Mouse (Mus musculus): ENCODE results near the gene Tmem132b. TPM values are rescaled to one million over a fixed set of nuclear protein-coding genes. Genes with fewer than 3 reads are reported as not detected.

Tmem132b gene
- polyA plus RNA-seq, 1 experiment, result 8.2 TPM

DNA sequence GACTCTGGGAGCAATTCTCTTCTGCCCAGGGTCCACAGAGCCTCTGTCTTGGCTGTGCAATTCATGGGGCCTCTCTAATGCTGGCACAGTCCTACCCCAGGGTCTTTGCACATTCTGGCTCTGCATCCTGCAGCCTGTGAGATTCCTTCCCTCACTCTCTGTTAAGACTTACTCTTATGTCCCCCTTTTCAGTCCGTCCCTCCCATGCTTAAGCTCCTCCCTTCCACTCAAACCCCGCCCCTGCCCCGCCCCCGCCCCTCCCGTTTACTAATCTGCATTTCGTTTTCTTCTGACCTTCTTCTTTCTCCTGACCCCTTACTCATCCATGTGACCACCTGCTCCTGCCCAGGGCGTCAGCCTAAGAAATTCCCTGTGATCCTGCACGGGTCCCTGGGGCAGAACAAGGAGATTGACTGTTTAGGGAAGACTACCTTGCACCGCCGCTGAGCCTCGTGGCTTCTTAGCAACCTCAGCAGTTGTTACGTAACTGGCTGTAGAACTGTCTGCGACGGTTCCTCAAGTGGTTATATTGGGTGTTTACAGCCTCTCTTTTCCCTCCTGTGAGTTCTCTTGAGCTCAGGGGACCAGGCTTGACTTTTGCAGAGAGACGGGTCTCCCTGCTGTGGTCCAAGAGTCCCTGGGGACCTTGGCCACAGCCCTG, 10.5 kb upstream of the Tmem132b start:
- no peak for TF ChIP-seq CTCF (IDR thresholded peaks at IDR 0.05; ENCODE audit: borderline replicate concordance, extremely low read depth, insufficient read depth, insufficient read length)
- no peak for TF ChIP-seq POLR2A (IDR thresholded peaks at IDR 0.05; ENCODE audit: borderline replicate concordance, extremely low read depth, insufficient read depth, insufficient read length, poor library complexity, severe bottlenecking)
- DNase-seq (ENCODE audit: low read depth), result no peak

DNA sequence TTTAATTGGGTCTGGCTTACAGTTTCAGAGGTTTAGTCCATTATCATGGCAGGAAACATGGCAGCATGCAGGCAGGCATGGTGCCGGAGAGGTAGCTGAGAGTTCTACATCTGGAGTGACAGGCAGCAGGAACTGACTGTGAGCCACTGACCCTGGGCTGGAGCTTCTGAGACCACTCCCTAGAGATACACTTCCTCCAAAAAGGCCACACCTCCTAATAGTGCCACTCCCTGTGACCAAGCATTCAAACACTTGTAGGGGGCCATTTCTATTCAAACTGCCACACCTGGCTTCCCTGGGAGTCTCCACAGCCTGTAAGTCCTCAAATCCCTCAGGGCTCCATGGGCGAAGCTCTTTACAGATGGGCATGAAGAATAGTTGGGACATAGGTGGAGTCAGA, 8.2 kb upstream of the Tmem132b start:
- no peak for DNase-seq (ENCODE audit: low read depth)
- TF ChIP-seq POLR2A (IDR thresholded peaks at IDR 0.05; ENCODE audit: borderline replicate concordance, extremely low read depth, insufficient read depth, insufficient read length, poor library complexity, severe bottlenecking) (no peak), CTCF (IDR thresholded peaks at IDR 0.05; ENCODE audit: borderline replicate concordance, extremely low read depth, insufficient read depth, insufficient read length) (no peak)

GRCm38 (mm10) chr5:125525516-125525915, 6.1 kb upstream of the Tmem132b start:
- peak; percentile 38; the same call in 1 of the 2 replicates for TF ChIP-seq CTCF (IDR thresholded peaks at IDR 0.05; ENCODE audit: borderline replicate concordance, extremely low read depth, insufficient read depth, insufficient read length)
- no peak for TF ChIP-seq POLR2A (IDR thresholded peaks at IDR 0.05; ENCODE audit: borderline replicate concordance, extremely low read depth, insufficient read depth, insufficient read length, poor library complexity, severe bottlenecking)
- DNase-seq (ENCODE audit: low read depth), result no peak

DNA sequence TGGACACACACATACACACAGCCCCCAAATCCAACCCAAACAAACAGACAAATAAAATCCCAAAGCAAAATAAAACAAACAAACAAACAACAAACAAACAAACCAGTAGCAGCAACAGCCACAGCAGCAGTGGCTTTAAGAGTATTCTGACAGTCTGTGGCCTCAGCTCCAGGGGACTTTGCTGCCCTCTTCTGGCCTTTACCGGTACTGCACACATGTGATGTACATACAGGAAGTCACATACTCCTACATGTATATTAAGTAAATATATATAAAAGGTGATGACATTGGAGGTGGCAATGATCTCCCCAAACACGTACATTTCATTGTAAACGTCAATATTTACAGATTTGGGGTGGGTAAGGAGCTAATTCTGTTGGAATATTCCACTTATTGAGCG, 5.1 kb upstream of the Tmem132b start:
- TF ChIP-seq POLR2A (IDR thresholded peaks at IDR 0.05; ENCODE audit: borderline replicate concordance, extremely low read depth, insufficient read depth, insufficient read length, poor library complexity, severe bottlenecking), result no peak
- peak; percentile 54; the same call in 1 of the 2 replicates for TF ChIP-seq CTCF (IDR thresholded peaks at IDR 0.05; ENCODE audit: borderline replicate concordance, extremely low read depth, insufficient read depth, insufficient read length)
- DNase-seq (ENCODE audit: low read depth), result no peak

GRCm38 (mm10) chr5:125529109-125529508, 2.5 kb upstream of the Tmem132b start:
- TF ChIP-seq POLR2A (IDR thresholded peaks at IDR 0.05; ENCODE audit: borderline replicate concordance, extremely low read depth, insufficient read depth, insufficient read length, poor library complexity, severe bottlenecking), result no peak
- peak; percentile 98 for TF ChIP-seq CTCF (IDR thresholded peaks at IDR 0.05; ENCODE audit: borderline replicate concordance, extremely low read depth, insufficient read depth, insufficient read length)
- DNase-seq (ENCODE audit: low read depth), result peak; percentile 76

DNA sequence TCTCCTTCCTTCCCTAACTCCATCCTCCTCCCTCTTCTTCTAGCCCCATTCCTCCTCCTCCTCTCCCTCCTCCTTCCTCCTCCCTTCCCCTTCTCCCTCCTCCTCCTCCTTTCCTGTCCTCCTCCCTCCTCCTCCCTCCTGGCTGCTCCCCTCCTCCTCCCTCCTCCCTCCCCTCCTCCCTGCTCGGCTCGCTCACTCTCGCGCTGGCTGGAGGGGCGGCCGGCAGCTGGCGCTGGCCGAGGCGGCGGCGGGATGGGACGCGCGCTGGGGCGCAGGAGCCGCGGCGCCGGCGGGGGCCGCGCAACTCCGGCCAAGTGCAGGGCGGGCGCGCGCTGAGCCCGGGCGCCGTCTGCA, 594 bp downstream of the Tmem132b start:
- TF ChIP-seq CTCF (IDR thresholded peaks at IDR 0.05; ENCODE audit: borderline replicate concordance, extremely low read depth, insufficient read depth, insufficient read length), result no peak
- TF ChIP-seq POLR2A (IDR thresholded peaks at IDR 0.05; ENCODE audit: borderline replicate concordance, extremely low read depth, insufficient read depth, insufficient read length, poor library complexity, severe bottlenecking), result no peak
- peak; percentile 89 for DNase-seq (ENCODE audit: low read depth)

DNA sequence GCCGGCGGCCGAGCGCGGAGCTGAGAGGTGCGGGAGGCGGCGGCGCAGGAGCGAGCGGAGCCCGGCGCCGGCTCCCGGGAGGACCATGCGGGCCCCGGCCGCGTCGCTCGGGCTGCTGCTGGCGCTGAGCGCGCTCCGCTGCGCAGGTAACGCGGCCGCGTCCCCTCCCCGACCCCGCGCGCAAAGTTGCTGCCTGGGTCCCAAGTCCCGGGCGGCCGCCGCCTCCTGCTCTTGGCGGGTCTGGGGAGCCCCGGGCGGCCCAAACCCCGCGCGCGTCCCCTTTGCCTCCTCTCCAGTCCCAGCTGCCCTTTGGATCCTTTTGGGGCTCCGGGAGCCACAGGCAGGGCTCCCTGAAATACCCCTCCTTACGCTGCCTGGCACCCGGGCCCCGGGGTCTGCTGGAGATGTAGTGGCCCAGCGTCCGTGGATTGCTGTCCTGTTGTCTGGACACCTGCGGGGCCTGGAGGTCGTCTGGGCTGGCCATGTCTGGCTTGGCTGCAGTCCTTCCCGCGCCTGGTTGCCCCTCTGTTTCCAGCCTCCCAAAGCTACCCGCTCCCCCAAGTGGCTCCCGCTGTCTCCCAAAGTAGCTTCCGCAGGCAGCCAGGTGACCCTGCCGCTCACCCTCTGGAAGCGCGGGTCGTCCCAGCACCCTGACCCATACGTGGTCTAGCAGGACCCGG, 1.1 kb downstream of the Tmem132b start:
- peak; percentile 26 for DNase-seq (ENCODE audit: low read depth)
- TF ChIP-seq POLR2A (IDR thresholded peaks at IDR 0.05; ENCODE audit: borderline replicate concordance, extremely low read depth, insufficient read depth, insufficient read length, poor library complexity, severe bottlenecking) (no peak), CTCF (IDR thresholded peaks at IDR 0.05; ENCODE audit: borderline replicate concordance, extremely low read depth, insufficient read depth, insufficient read length) (no peak)

DNA sequence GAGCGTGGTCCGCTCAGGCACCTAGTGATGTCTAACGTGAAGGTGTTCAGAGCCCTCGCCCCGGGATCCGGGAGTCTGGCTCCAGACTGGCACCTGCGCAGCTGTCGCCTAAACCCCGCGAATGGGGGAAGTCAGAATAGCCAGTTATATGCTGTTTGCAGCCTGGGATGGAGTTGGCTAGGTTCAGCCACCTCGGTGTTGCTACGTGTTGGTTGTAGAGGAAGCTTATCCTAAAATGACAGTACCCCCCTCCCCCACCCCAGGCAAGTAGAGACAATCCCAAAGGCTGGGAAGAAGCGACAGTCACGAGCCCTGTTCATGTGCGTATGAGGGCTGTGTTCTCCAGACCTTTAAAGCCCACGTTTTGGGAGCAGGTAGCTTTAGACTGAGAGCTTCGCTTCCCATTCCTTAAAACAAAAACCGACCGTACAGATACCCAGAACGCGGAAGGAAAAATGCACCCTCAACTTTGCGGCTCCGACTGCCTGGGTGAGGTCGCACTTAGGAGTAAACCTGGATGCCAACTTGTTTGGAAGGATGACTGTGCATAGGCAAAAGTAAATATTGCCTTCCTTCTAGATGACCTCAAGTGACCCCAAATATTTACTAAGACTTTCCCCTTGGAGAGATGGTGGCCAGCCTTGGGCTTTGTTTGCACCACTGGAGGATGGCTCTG, 1.8 kb downstream of the Tmem132b start:
- peak; percentile 30 for DNase-seq (ENCODE audit: low read depth)
- TF ChIP-seq CTCF (IDR thresholded peaks at IDR 0.05; ENCODE audit: borderline replicate concordance, extremely low read depth, insufficient read depth, insufficient read length) (no peak), POLR2A (IDR thresholded peaks at IDR 0.05; ENCODE audit: borderline replicate concordance, extremely low read depth, insufficient read depth, insufficient read length, poor library complexity, severe bottlenecking) (no peak)

GRCm38 (mm10) chr5:125534168-125534610, 2.6 kb downstream of the Tmem132b start:
- DNase-seq (ENCODE audit: low read depth), result no peak
- TF ChIP-seq POLR2A (IDR thresholded peaks at IDR 0.05; ENCODE audit: borderline replicate concordance, extremely low read depth, insufficient read depth, insufficient read length, poor library complexity, severe bottlenecking), result no peak

DNA sequence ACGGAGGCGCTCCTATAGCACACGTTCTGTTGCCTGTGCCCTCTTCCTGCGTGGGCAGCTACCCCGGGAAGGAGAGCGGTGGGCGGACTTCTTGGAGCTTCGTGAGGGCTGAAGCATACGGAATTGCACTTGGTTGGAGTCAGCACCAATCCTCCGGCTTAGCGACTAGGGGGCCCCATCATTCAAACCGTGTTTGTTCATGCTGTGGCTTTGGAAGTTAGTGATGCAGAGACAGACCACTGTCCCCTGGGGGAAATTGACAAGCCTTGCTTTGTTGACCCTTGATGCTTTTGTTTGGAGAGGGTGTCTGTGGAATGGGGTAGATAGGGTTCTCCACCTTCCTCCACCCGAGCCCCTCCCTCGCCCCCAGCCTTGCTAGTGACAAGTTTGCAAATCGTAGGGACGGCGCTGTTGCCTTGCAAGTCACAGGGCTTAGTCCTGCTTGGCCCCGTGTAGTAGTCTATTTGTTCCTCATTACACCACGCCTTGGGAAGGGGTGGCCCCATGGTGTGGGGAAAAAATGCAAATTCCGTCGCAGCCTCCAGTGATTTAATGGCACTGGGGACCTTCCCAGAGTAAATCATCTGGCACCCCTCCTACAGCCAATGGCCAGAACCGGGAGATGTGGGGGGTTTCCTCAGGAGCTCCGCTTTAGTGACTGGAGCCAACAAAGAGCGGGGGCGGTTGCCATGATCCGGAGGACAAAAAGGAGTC, 3.2 kb downstream of the Tmem132b start:
- TF ChIP-seq CTCF (IDR thresholded peaks at IDR 0.05; ENCODE audit: borderline replicate concordance, extremely low read depth, insufficient read depth, insufficient read length) (no peak), POLR2A (IDR thresholded peaks at IDR 0.05; ENCODE audit: borderline replicate concordance, extremely low read depth, insufficient read depth, insufficient read length, poor library complexity, severe bottlenecking) (no peak)
- peak; percentile 77 for DNase-seq (ENCODE audit: low read depth)

DNA sequence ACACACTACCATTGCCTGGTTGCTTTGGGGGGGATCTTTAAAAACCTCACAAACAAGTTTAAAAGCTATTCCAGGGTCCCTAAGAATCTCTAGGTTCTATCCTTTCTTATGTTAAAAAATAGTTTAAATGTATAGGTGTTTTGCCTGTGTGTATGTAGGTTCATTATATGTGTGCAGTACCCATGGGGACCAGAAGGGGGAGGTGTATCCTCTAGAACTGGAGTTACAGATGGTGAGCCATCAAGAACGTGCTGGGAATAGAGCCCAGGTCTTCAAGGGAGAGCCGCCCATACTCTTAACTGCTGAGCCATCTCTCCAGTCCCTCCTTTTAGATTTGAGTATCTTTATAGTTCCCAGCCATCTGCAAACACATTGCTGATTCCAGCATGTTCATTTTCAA, 13.5 kb downstream of the Tmem132b start:
- no peak for DNase-seq (ENCODE audit: low read depth)
- TF ChIP-seq POLR2A (IDR thresholded peaks at IDR 0.05; ENCODE audit: borderline replicate concordance, extremely low read depth, insufficient read depth, insufficient read length, poor library complexity, severe bottlenecking) (no peak), CTCF (IDR thresholded peaks at IDR 0.05; ENCODE audit: borderline replicate concordance, extremely low read depth, insufficient read depth, insufficient read length) (0 out of 2 replicates have a peak, but pooled peaks have one; percentile 18)
